Mouse (Mus musculus): ENCODE measurements at regions not wholly inside any gene's neighbourhood (a gene's known extent, or its start where the extent isn't known, plus 50 kb on each side); places are given as distances from the start of the nearest gene placed in this dataset.
A peak's percentile ranks its signal among the peaks of the same experiment; 100 is the strongest.

- 4% methylated on average over 7 of the region's 7 CpGs for WGBS
- DNase-seq (no peak), ATAC-seq (ENCODE audit: low FRiP score, low TSS enrichment) (peak; percentile 78)
- Histone ChIP-seq H3K9me3 (ENCODE audit: control insufficient read depth, low read length) (no peaks in the 10 kb centered on the region), H3K4me3 (replicated peaks; ENCODE audit: low read depth, low read length) (no peak overlapping the region), H3K4me2 (ENCODE audit: low read length) (no peak overlapping the region), H3K9ac (replicated peaks; ENCODE audit: low read length) (no peak overlapping the region), H3K4me1 (ENCODE audit: control insufficient read depth, insufficient read depth, low read length) (peaks cover 4% of the 10 kb centered on the region; the same call in 1 of the 2 replicates), H3K36me3 (ENCODE audit: control insufficient read depth, insufficient read depth, low read length) (no peaks in the 10 kb centered on the region), H3K27me3 (ENCODE audit: control insufficient read depth, insufficient read depth, low read length) (no peaks in the 10 kb centered on the region), H3K27ac (replicated peaks; ENCODE audit: low read depth, low read length) (peak overlapping the region; percentile 61)
These were observed 218.0 kb downstream of the Med10 start for GRCm38 (mm10) chr13:70019999-70020838.

GRCm38 (mm10) chr13:70033249-70033648 is 231.1 kb downstream of the Med10 start:
- Histone ChIP-seq H3K4me1 (ENCODE audit: control insufficient read depth, insufficient read depth, low read length) (peaks cover 15% of the 10 kb centered on the region), H3K9ac (replicated peaks; ENCODE audit: low read length) (no peak overlapping the region), H3K27me3 (ENCODE audit: control insufficient read depth, insufficient read depth, low read length) (no peaks in the 10 kb centered on the region), H3K4me2 (ENCODE audit: low read length) (no peak overlapping the region), H3K27ac (replicated peaks; ENCODE audit: low read depth, low read length) (peak overlapping the region; percentile 37; the same call in 1 of the 2 replicates), H3K4me3 (replicated peaks; ENCODE audit: low read depth, low read length) (no peak overlapping the region), H3K9me3 (ENCODE audit: control insufficient read depth, low read length) (no peaks in the 10 kb centered on the region), H3K36me3 (ENCODE audit: control insufficient read depth, insufficient read depth, low read length) (no peaks in the 10 kb centered on the region)
- WGBS = 41% methylated on average over 6 of the region's 6 CpGs
- no peak for ATAC-seq (ENCODE audit: low FRiP score, low TSS enrichment)
- DNase-seq = no peak

GRCm38 (mm10) chr13:70033763-70034162 is 231.6 kb downstream of the Med10 start:
- Histone ChIP-seq H3K4me3 (replicated peaks; ENCODE audit: low read depth, low read length) (no peak overlapping the region), H3K9me3 (ENCODE audit: control insufficient read depth, low read length) (no peaks in the 10 kb centered on the region), H3K9ac (replicated peaks; ENCODE audit: low read length) (no peak overlapping the region), H3K4me1 (ENCODE audit: control insufficient read depth, insufficient read depth, low read length) (peaks cover 15% of the 10 kb centered on the region), H3K36me3 (ENCODE audit: control insufficient read depth, insufficient read depth, low read length) (no peaks in the 10 kb centered on the region), H3K4me2 (ENCODE audit: low read length) (no peak overlapping the region), H3K27ac (replicated peaks; ENCODE audit: low read depth, low read length) (no peak overlapping the region), H3K27me3 (ENCODE audit: control insufficient read depth, insufficient read depth, low read length) (no peaks in the 10 kb centered on the region)
- peak; percentile 62 for DNase-seq
- WGBS = 26% methylated on average over 4 of the region's 4 CpGs
- no peak for ATAC-seq (ENCODE audit: low FRiP score, low TSS enrichment)

- DNase-seq (no peak), ATAC-seq (ENCODE audit: low FRiP score, low TSS enrichment) (no peak)
These were observed 235.9 kb downstream of the Med10 start for GRCm38 (mm10) chr13:70037985-70038667.

GRCm38 (mm10) chr13:70057920-70058319 is 255.7 kb downstream of the Med10 start:
- peak; percentile 82 for ATAC-seq (ENCODE audit: low FRiP score, low TSS enrichment)
- H3K9ac ChIP-seq (replicated peaks; ENCODE audit: low read length) = no peak overlapping the region

More at GRCm38 (mm10) chr13:70037985-70038667, 235.9 kb downstream of the Med10 start:
- no peak overlapping the region for H3K9ac ChIP-seq (replicated peaks; ENCODE audit: low read length)
- H3K27ac ChIP-seq (replicated peaks; ENCODE audit: low read depth, low read length) = 0 out of 2 replicates have a peak overlapping the region, but pooled peaks have one; percentile 32
- H3K4me1 ChIP-seq (ENCODE audit: control insufficient read depth, insufficient read depth, low read length) = peaks cover 11% of the 10 kb centered on the region
- no peak overlapping the region for H3K4me2 ChIP-seq (ENCODE audit: low read length)
- no peak overlapping the region for H3K4me3 ChIP-seq (replicated peaks; ENCODE audit: low read depth, low read length)
- WGBS = 50% methylated on average over 11 of the region's 11 CpGs
- no peaks in the 10 kb centered on the region for H3K27me3 ChIP-seq (ENCODE audit: control insufficient read depth, insufficient read depth, low read length)
- no peaks in the 10 kb centered on the region for H3K36me3 ChIP-seq (ENCODE audit: control insufficient read depth, insufficient read depth, low read length)
- no peaks in the 10 kb centered on the region for H3K9me3 ChIP-seq (ENCODE audit: control insufficient read depth, low read length)

GRCm38 (mm10) chr13:70061363-70061945 is 259.3 kb downstream of the Med10 start:
- Histone ChIP-seq H3K4me3 (replicated peaks; ENCODE audit: low read depth, low read length) (no peak overlapping the region), H3K27ac (replicated peaks; ENCODE audit: low read depth, low read length) (peak overlapping the region; percentile 63), H3K4me2 (ENCODE audit: low read length) (no peak overlapping the region), H3K27me3 (ENCODE audit: control insufficient read depth, insufficient read depth, low read length) (no peaks in the 10 kb centered on the region), H3K9me3 (ENCODE audit: control insufficient read depth, low read length) (no peaks in the 10 kb centered on the region), H3K9ac (replicated peaks; ENCODE audit: low read length) (no peak overlapping the region), H3K4me1 (ENCODE audit: control insufficient read depth, insufficient read depth, low read length) (peaks cover 21% of the 10 kb centered on the region), H3K36me3 (ENCODE audit: control insufficient read depth, insufficient read depth, low read length) (no peaks in the 10 kb centered on the region)
- WGBS = 60% methylated on average over 13 of the region's 13 CpGs
- ATAC-seq (ENCODE audit: low FRiP score, low TSS enrichment) (no peak; the same call in 1 of the 2 replicates), DNase-seq (peak; percentile 57)

More at GRCm38 (mm10) chr13:70057920-70058319, 255.7 kb downstream of the Med10 start:
- DNase-seq = peak; percentile 77
- Histone ChIP-seq H3K4me2 (ENCODE audit: low read length) (no peak overlapping the region), H3K27me3 (ENCODE audit: control insufficient read depth, insufficient read depth, low read length) (no peaks in the 10 kb centered on the region), H3K4me3 (replicated peaks; ENCODE audit: low read depth, low read length) (no peak overlapping the region), H3K4me1 (ENCODE audit: control insufficient read depth, insufficient read depth, low read length) (peaks cover 21% of the 10 kb centered on the region), H3K9me3 (ENCODE audit: control insufficient read depth, low read length) (no peaks in the 10 kb centered on the region), H3K27ac (replicated peaks; ENCODE audit: low read depth, low read length) (peak overlapping the region; percentile 47), H3K36me3 (ENCODE audit: control insufficient read depth, insufficient read depth, low read length) (no peaks in the 10 kb centered on the region)
- WGBS = 22% methylated on average over 9 of the region's 9 CpGs

GRCm38 (mm10) chr13:70073655-70074054 is 271.5 kb downstream of the Med10 start:
- H3K27me3 ChIP-seq (ENCODE audit: control insufficient read depth, insufficient read depth, low read length) = no peaks in the 10 kb centered on the region
- no peak overlapping the region for H3K27ac ChIP-seq (replicated peaks; ENCODE audit: low read depth, low read length)
- 93% methylated on average over 6 of the region's 6 CpGs for WGBS
- H3K9ac ChIP-seq (replicated peaks; ENCODE audit: low read length) = no peak overlapping the region
- no peak overlapping the region for H3K4me3 ChIP-seq (replicated peaks; ENCODE audit: low read depth, low read length)
- H3K4me2 ChIP-seq (ENCODE audit: low read length) = no peak overlapping the region
- ATAC-seq (ENCODE audit: low FRiP score, low TSS enrichment) (no peak), DNase-seq (no peak)
- no peaks in the 10 kb centered on the region for H3K4me1 ChIP-seq (ENCODE audit: control insufficient read depth, insufficient read depth, low read length)
- H3K36me3 ChIP-seq (ENCODE audit: control insufficient read depth, insufficient read depth, low read length) = no peaks in the 10 kb centered on the region
- H3K9me3 ChIP-seq (ENCODE audit: control insufficient read depth, low read length) = no peaks in the 10 kb centered on the region

- Histone ChIP-seq H3K4me1 (ENCODE audit: control insufficient read depth, insufficient read depth, low read length) (no peaks in the 10 kb centered on the region), H3K27ac (replicated peaks; ENCODE audit: low read depth, low read length) (no peak overlapping the region), H3K9me3 (ENCODE audit: control insufficient read depth, low read length) (no peaks in the 10 kb centered on the region), H3K9ac (replicated peaks; ENCODE audit: low read length) (no peak overlapping the region), H3K27me3 (ENCODE audit: control insufficient read depth, insufficient read depth, low read length) (no peaks in the 10 kb centered on the region), H3K4me3 (replicated peaks; ENCODE audit: low read depth, low read length) (no peak overlapping the region), H3K4me2 (ENCODE audit: low read length) (no peak overlapping the region), H3K36me3 (ENCODE audit: control insufficient read depth, insufficient read depth, low read length) (no peaks in the 10 kb centered on the region)
- no peak for ATAC-seq (ENCODE audit: low FRiP score, low TSS enrichment)
- DNase-seq = no peak
- WGBS = 62% methylated on average over 4 of the region's 4 CpGs
These were observed 273.2 kb downstream of the Med10 start for GRCm38 (mm10) chr13:70075353-70075752.

Data from midbrain, embryonic 14.5 days (tissue).